8 mouse cellular contexts compared by ENCODE assay signal in genomic region chr2:153492179-153492517, GRCm38 (mm10). TPM values are rescaled to one million over a fixed set of nuclear protein-coding genes. Genes with fewer than 3 reads are reported as not detected.
A peak's percentile ranks its signal among the peaks of the same experiment; 100 is the strongest.
DNase-seq lines count a peak whose midpoint lies in the region; ATAC-seq and TF ChIP-seq lines count a peak whose summit lies in the region.

No protein-coding gene starts in this region.

- ATAC-seq in heart, embryonic 12.5 days (ENCODE audit: insufficient number of reproducible peaks, low FRiP score), result no peak
- peak; percentile 25 for ATAC-seq in limb, embryonic 13.5 days (ENCODE audit: low FRiP score, low read depth)

- under 1% methylated on average over 24 of the region's 24 CpGs for WGBS in heart, embryonic 12.5 days
- WGBS in limb, embryonic 13.5 days, result 1% methylated on average over 24 of the region's 24 CpGs
- WGBS in olfactory bulb, adult 2 months, result under 1% methylated on average over 24 of the region's 24 CpGs

- H3K27ac ChIP-seq in heart, embryonic 12.5 days (ENCODE audit: poor library complexity, severe bottlenecking), result peak overlapping the region; percentile 94
- H3K27ac ChIP-seq in embryonic fibroblast, embryonic 13.5 days (ENCODE audit: insufficient read depth, low read length), result no peak overlapping the region
- H3K27ac ChIP-seq in limb, embryonic 13.5 days, result no peak overlapping the region
- H3K27ac ChIP-seq in olfactory bulb, adult 2 months (ENCODE audit: insufficient read depth, low read depth, low read length), result peak overlapping the region; percentile 91

- no peak for DNase-seq in heart, postnatal 25 days (ENCODE audit: low spot score)
- DNase-seq in adrenal gland, postnatal 4 days (ENCODE audit: low spot score in 2 of 2), result no peak
- DNase-seq in yolk sac, embryonic 10.5 days (ENCODE audit: low spot score), result no peak

- H3K4me3 ChIP-seq in heart, embryonic 12.5 days, result peak overlapping the region; percentile 71
- H3K4me3 ChIP-seq in E14TG2a.4 (replicated peaks; ENCODE audit: low read length), result peak overlapping the region; percentile 83
- peak overlapping the region; percentile 30; the same call in 1 of the 2 replicates for H3K4me3 ChIP-seq in embryonic fibroblast, embryonic 13.5 days (ENCODE audit: insufficient read depth, low read length)
- peak overlapping the region; percentile 63 for H3K4me3 ChIP-seq in limb, embryonic 13.5 days
- H3K4me3 ChIP-seq in olfactory bulb, adult 2 months (ENCODE audit: insufficient read depth, low read depth, low read length), result peak overlapping the region; percentile 63

- intact Hi-C loops in heart, postnatal 25 days (cut with DNase I), result loop anchor here (5.0 kb wide), 1 partner anchor 35 kb away; the partner anchor contains the start of gene Nol4l

- no peaks in the 10 kb centered on the region for H3K9me3 ChIP-seq in heart, embryonic 12.5 days (replicated peaks)
- H3K9me3 ChIP-seq in E14TG2a.4 (ENCODE audit: low read length), result no peaks in the 10 kb centered on the region
- no peaks in the 10 kb centered on the region for H3K9me3 ChIP-seq in limb, embryonic 13.5 days

- no peaks in the 10 kb centered on the region for H3K27me3 ChIP-seq in heart, embryonic 12.5 days (replicated peaks)
- peaks cover 69% of the 10 kb centered on the region for H3K27me3 ChIP-seq in E14TG2a.4 (ENCODE audit: insufficient read depth, low read length)
- H3K27me3 ChIP-seq in limb, embryonic 13.5 days, result peaks cover 41% of the 10 kb centered on the region

- no peaks in the 10 kb centered on the region for H3K36me3 ChIP-seq in heart, embryonic 12.5 days
- H3K36me3 ChIP-seq in E14TG2a.4 (ENCODE audit: insufficient read depth, low read length), result no peaks in the 10 kb centered on the region
- H3K36me3 ChIP-seq in limb, embryonic 13.5 days, result no peaks in the 10 kb centered on the region

- peak overlapping the region; percentile 95 for H3K4me2 ChIP-seq in heart, embryonic 12.5 days
- peak overlapping the region; percentile 98 for H3K4me2 ChIP-seq in limb, embryonic 13.5 days (replicated peaks)

- TF ChIP-seq CTCF in E14TG2a.4 (conservative IDR thresholded peaks at IDR 0.05; ENCODE audit: low read length), result no peak
- no peak for TF ChIP-seq CTCF in embryonic fibroblast, embryonic 13.5 days (IDR thresholded peaks at IDR 0.05; ENCODE audit: borderline replicate concordance, insufficient read depth, low read length)
- no peak for TF ChIP-seq CTCF in olfactory bulb, adult 2 months (IDR thresholded peaks at IDR 0.05; ENCODE audit: insufficient read depth, low read depth, low read length)

- peaks cover 65% of the 10 kb centered on the region for H3K4me1 ChIP-seq in heart, embryonic 12.5 days (replicated peaks)
- H3K4me1 ChIP-seq in E14TG2a.4 (replicated peaks; ENCODE audit: low read depth, low read length), result peaks cover 53% of the 10 kb centered on the region
- H3K4me1 ChIP-seq in embryonic fibroblast, embryonic 13.5 days (ENCODE audit: control insufficient read depth, insufficient read depth, low read length), result no peaks in the 10 kb centered on the region
- peaks cover 31% of the 10 kb centered on the region for H3K4me1 ChIP-seq in limb, embryonic 13.5 days
- H3K4me1 ChIP-seq in olfactory bulb, adult 2 months (ENCODE audit: control insufficient read depth, insufficient read depth, low read length), result peaks cover 45% of the 10 kb centered on the region

- H3K9ac ChIP-seq in heart, embryonic 12.5 days, result peak overlapping the region; percentile 84
- peak overlapping the region; percentile 68 for H3K9ac ChIP-seq in limb, embryonic 13.5 days

- no peak for TF ChIP-seq POLR2A in embryonic fibroblast, embryonic 13.5 days (IDR thresholded peaks at IDR 0.05; ENCODE audit: low read depth, low read length)
- no peak for TF ChIP-seq POLR2A in olfactory bulb, adult 2 months (IDR thresholded peaks at IDR 0.05; ENCODE audit: insufficient read depth, low read depth, low read length)

RNA-seq across cellular contexts. Expression of gene 4930404H24Rik, which starts 0.4 kb away (rescaled TPM):
- not detected in 2 replicates for polyA plus RNA-seq in heart, embryonic 12.5 days (2016; fragmentation: Nextera tagmentation; extraction: Ambion mirVana)
- not detected for total RNA-seq in heart, postnatal 25 days (2021)
- polyA plus RNA-seq in embryonic fibroblast, embryonic 13.5 days (2011; ENCODE audit: insufficient read length, low read depth, missing spikeins), result not detected in 2 replicates
- not detected in 2 replicates for polyA plus RNA-seq in limb, embryonic 13.5 days (2015; fragmentation: Nextera tagmentation; extraction: Ambion mirVana)
- not detected in 2 replicates for polyA plus RNA-seq in olfactory bulb, adult 2 months (2012; ENCODE audit: insufficient read depth, insufficient read length, low replicate concordance, missing spikeins)
- not detected for total RNA-seq in adrenal gland, postnatal 4 days (2021)

RNA-seq across cellular contexts. Expression of gene Nol4l, which starts 37.6 kb away (rescaled TPM):
- 14.9 and 15.2 TPM in 2 replicates for polyA plus RNA-seq in heart, embryonic 12.5 days (2016; fragmentation: Nextera tagmentation; extraction: Ambion mirVana)
- total RNA-seq in heart, postnatal 25 days (2021), result 1 to 10 TPM; 4.4 TPM
- polyA plus RNA-seq in embryonic fibroblast, embryonic 13.5 days (2011; ENCODE audit: insufficient read length, low read depth, missing spikeins), result 4.2 and 4.7 TPM in 2 replicates
- 11.8 and 13.2 TPM in 2 replicates for polyA plus RNA-seq in limb, embryonic 13.5 days (2015; fragmentation: Nextera tagmentation; extraction: Ambion mirVana)
- polyA plus RNA-seq in olfactory bulb, adult 2 months (2012; ENCODE audit: insufficient read depth, insufficient read length, low replicate concordance, missing spikeins), result 194 TPM in 1 of 2 replicates, not detected in the other
- 10 to 100 TPM; 26.7 to 26.9 TPM for total RNA-seq in adrenal gland, postnatal 4 days (2021)

Comparison
In these comparisons a context has a peak if more than half of its experiments do, and no peak if none do; other contexts are left out.
1. H3K27ac ChIP-seq: peak in heart, embryonic 12.5 days (single experiment) and olfactory bulb, adult 2 months (single experiment); none in embryonic fibroblast, embryonic 13.5 days (single experiment) and limb, embryonic 13.5 days (single experiment).
2. H3K4me3 ChIP-seq: peak in every context shown above with its lines; median percentile 83 in E14TG2a.4; 71 in heart, embryonic 12.5 days; 63 in limb, embryonic 13.5 days; 63 in olfactory bulb, adult 2 months; 30 in embryonic fibroblast, embryonic 13.5 days.